Mouse (Mus musculus): ENCODE measurements around the gene Myh2. TPM values are rescaled to one million over a fixed set of nuclear protein-coding genes. Genes with fewer than 3 reads are reported as not detected.

Gene Myh2
- total RNA-seq (2012; rRNA removed): not detected in 2 replicates

GRCm38 (mm10) chr11:67170727-67171126, at the start of gene Myh2:
Gene Myh2 (plus strand): TSS chr11:67171027.
- Histone ChIP-seq H3K4me1 (ENCODE audit: control insufficient read depth in 2 of 2, insufficient read depth in 2 of 2, low read length in 2 of 2, poor library complexity in 1 of 2) (no peaks in the 10 kb centered on the region), H3K4me3 (ENCODE audit: insufficient read depth in 1 of 2, low read depth in 1 of 2, low read length in 2 of 2, poor library complexity in 1 of 2, severe bottlenecking in 1 of 2) (no peak within 1 kb of the TSS), H3K27ac (ENCODE audit: insufficient read depth, low read depth, low read length, poor library complexity, severe bottlenecking) (no peak within 1 kb of the TSS), H3K9me3 (ENCODE audit: control insufficient read depth, insufficient read depth, low read depth, low read length) (no peaks in the 10 kb centered on the region), H3K36me3 (ENCODE audit: control insufficient read depth, insufficient read depth, low read length, poor library complexity, severe bottlenecking) (no peaks in the 10 kb centered on the region), H3K9ac (ENCODE audit: insufficient read depth, low read depth, low read length, poor library complexity, severe bottlenecking) (no peak within 1 kb of the TSS)
- no peak for TF ChIP-seq HCFC1 (IDR thresholded peaks at IDR 0.05; ENCODE audit: borderline replicate concordance, insufficient read depth, low read length)
- TF ChIP-seq CHD2 (IDR thresholded peaks at IDR 0.05; ENCODE audit: low read depth, low read length): no peak
- no peak for TF ChIP-seq MAFK (IDR thresholded peaks at IDR 0.05; ENCODE audit: insufficient read depth, low read depth, low read length)
- TF ChIP-seq ZC3H11A (IDR thresholded peaks at IDR 0.05; ENCODE audit: borderline replicate concordance, low read depth, low read length): no peak
- TF ChIP-seq ZNF384 (IDR thresholded peaks at IDR 0.05; ENCODE audit: low read depth, low read length): no peak
- no peak for DNase-seq (ENCODE audit: low read depth, low spot score)
- in situ Hi-C loops (cut with MboI; ENCODE audit: low sequenced_read_pairs in 2 of 2, unreplicated experiment in 2 of 2): no loop called here

- Histone ChIP-seq H3K4me1 (ENCODE audit: control insufficient read depth in 2 of 2, insufficient read depth in 2 of 2, low read length in 2 of 2, poor library complexity in 1 of 2) (no peaks in the 10 kb centered on the region), H3K27ac (ENCODE audit: insufficient read depth, low read depth, low read length, poor library complexity, severe bottlenecking) (no peak overlapping the region), H3K9me3 (ENCODE audit: control insufficient read depth, insufficient read depth, low read depth, low read length) (no peaks in the 10 kb centered on the region), H3K4me3 (ENCODE audit: insufficient read depth in 1 of 2, low read depth in 1 of 2, low read length in 2 of 2, poor library complexity in 1 of 2, severe bottlenecking in 1 of 2) (no peak overlapping the region), H3K9ac (ENCODE audit: insufficient read depth, low read depth, low read length, poor library complexity, severe bottlenecking) (no peak overlapping the region), H3K36me3 (ENCODE audit: control insufficient read depth, insufficient read depth, low read length, poor library complexity, severe bottlenecking) (no peaks in the 10 kb centered on the region)
- no peak for TF ChIP-seq HCFC1 (IDR thresholded peaks at IDR 0.05; ENCODE audit: borderline replicate concordance, insufficient read depth, low read length)
- TF ChIP-seq ZNF384 (IDR thresholded peaks at IDR 0.05; ENCODE audit: low read depth, low read length): no peak
- in situ Hi-C loops (cut with MboI; ENCODE audit: low sequenced_read_pairs in 2 of 2, unreplicated experiment in 2 of 2): no loop called here
- DNase-seq (ENCODE audit: low read depth, low spot score): no peak
Observed at GRCm38 (mm10) chr11:67124943-67125342, 45.9 kb upstream of the Myh2 start.

DNA sequence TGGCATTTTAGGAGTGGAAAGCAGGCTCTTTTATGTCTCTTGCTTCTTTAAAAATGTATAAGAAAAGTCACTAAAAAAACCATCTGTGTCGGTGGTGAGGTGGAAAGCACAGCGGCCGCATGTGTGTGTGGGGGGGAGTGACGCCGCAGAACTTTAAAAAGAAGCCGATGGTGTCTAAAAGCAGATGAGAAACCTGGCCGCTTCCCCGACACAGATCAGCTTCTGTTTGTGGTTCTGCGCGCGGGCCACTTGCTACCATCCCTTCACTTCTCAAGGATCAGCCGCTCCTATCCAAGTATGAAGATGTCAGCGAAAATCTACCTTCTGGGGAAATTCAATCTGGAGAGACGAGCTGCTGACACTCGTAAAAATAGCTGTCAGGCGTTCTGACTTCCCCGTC, 45.5 kb upstream of the Myh2 start:
- no peak for DNase-seq (ENCODE audit: low read depth, low spot score)
- Histone ChIP-seq H3K4me1 (ENCODE audit: control insufficient read depth in 2 of 2, insufficient read depth in 2 of 2, low read length in 2 of 2, poor library complexity in 1 of 2) (no peaks in the 10 kb centered on the region), H3K9me3 (ENCODE audit: control insufficient read depth, insufficient read depth, low read depth, low read length) (no peaks in the 10 kb centered on the region), H3K9ac (ENCODE audit: insufficient read depth, low read depth, low read length, poor library complexity, severe bottlenecking) (no peak overlapping the region), H3K27ac (ENCODE audit: insufficient read depth, low read depth, low read length, poor library complexity, severe bottlenecking) (no peak overlapping the region), H3K4me3 (ENCODE audit: insufficient read depth in 1 of 2, low read depth in 1 of 2, low read length in 2 of 2, poor library complexity in 1 of 2, severe bottlenecking in 1 of 2) (no peak overlapping the region), H3K36me3 (ENCODE audit: control insufficient read depth, insufficient read depth, low read length, poor library complexity, severe bottlenecking) (no peaks in the 10 kb centered on the region)
- TF ChIP-seq MAFK (IDR thresholded peaks at IDR 0.05; ENCODE audit: insufficient read depth, low read depth, low read length): no peak
- TF ChIP-seq ZC3H11A (IDR thresholded peaks at IDR 0.05; ENCODE audit: borderline replicate concordance, low read depth, low read length): no peak
- no peak for TF ChIP-seq CHD2 (IDR thresholded peaks at IDR 0.05; ENCODE audit: low read depth, low read length)
- TF ChIP-seq ZNF384 (IDR thresholded peaks at IDR 0.05; ENCODE audit: low read depth, low read length): no peak
- TF ChIP-seq HCFC1 (IDR thresholded peaks at IDR 0.05; ENCODE audit: borderline replicate concordance, insufficient read depth, low read length): no peak
- in situ Hi-C loops (cut with MboI; ENCODE audit: low sequenced_read_pairs in 2 of 2, unreplicated experiment in 2 of 2): no loop called here

DNA sequence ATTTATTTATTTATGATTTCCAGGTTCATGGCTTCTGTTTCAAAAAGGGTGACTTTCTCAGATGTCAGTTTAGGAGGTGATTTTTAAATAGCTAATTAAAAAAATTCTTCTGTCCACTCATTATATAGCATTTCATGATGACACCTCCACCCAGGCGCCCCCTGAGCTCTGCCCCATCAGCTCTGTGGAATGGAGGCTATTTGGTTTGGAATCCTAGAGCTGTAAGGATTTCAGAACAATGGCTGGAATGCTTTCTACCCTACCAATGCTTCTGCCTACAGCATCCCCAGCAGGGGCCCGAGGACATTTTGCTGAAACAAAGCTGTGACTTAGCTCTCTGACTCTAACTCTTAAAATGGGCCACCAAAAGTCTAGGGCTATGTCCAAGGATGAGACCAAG, 37.3 kb upstream of the Myh2 start:
- in situ Hi-C loops (cut with MboI; ENCODE audit: low sequenced_read_pairs in 2 of 2, unreplicated experiment in 2 of 2): no loop called here
- H3K4me3 ChIP-seq (ENCODE audit: insufficient read depth in 1 of 2, low read depth in 1 of 2, low read length in 2 of 2, poor library complexity in 1 of 2, severe bottlenecking in 1 of 2): no peak overlapping the region
- DNase-seq (ENCODE audit: low read depth, low spot score): no peak
- no peaks in the 10 kb centered on the region; the same call in 1 of the 2 replicates for H3K9me3 ChIP-seq (ENCODE audit: control insufficient read depth, insufficient read depth, low read depth, low read length)
- TF ChIP-seq CHD2 (IDR thresholded peaks at IDR 0.05; ENCODE audit: low read depth, low read length) (no peak), HCFC1 (IDR thresholded peaks at IDR 0.05; ENCODE audit: borderline replicate concordance, insufficient read depth, low read length) (no peak), ZNF384 (IDR thresholded peaks at IDR 0.05; ENCODE audit: low read depth, low read length) (no peak), MAFK (IDR thresholded peaks at IDR 0.05; ENCODE audit: insufficient read depth, low read depth, low read length) (no peak), ZC3H11A (IDR thresholded peaks at IDR 0.05; ENCODE audit: borderline replicate concordance, low read depth, low read length) (no peak)
- no peaks in the 10 kb centered on the region for H3K36me3 ChIP-seq (ENCODE audit: control insufficient read depth, insufficient read depth, low read length, poor library complexity, severe bottlenecking)
- no peaks in the 10 kb centered on the region for H3K4me1 ChIP-seq (ENCODE audit: control insufficient read depth in 2 of 2, insufficient read depth in 2 of 2, low read length in 2 of 2, poor library complexity in 1 of 2)
- no peak overlapping the region for H3K9ac ChIP-seq (ENCODE audit: insufficient read depth, low read depth, low read length, poor library complexity, severe bottlenecking)
- no peak overlapping the region for H3K27ac ChIP-seq (ENCODE audit: insufficient read depth, low read depth, low read length, poor library complexity, severe bottlenecking)

- no peak for TF ChIP-seq ZC3H11A (IDR thresholded peaks at IDR 0.05; ENCODE audit: borderline replicate concordance, low read depth, low read length)
- no peak for TF ChIP-seq HCFC1 (IDR thresholded peaks at IDR 0.05; ENCODE audit: borderline replicate concordance, insufficient read depth, low read length)
- TF ChIP-seq CHD2 (IDR thresholded peaks at IDR 0.05; ENCODE audit: low read depth, low read length): no peak
- no peak for TF ChIP-seq ZNF384 (IDR thresholded peaks at IDR 0.05; ENCODE audit: low read depth, low read length)
- no peaks in the 10 kb centered on the region for H3K4me1 ChIP-seq (ENCODE audit: control insufficient read depth in 2 of 2, insufficient read depth in 2 of 2, low read length in 2 of 2, poor library complexity in 1 of 2)
- no peak for DNase-seq (ENCODE audit: low read depth, low spot score)
- in situ Hi-C loops (cut with MboI; ENCODE audit: low sequenced_read_pairs in 2 of 2, unreplicated experiment in 2 of 2): no loop called here
- H3K9me3 ChIP-seq (ENCODE audit: control insufficient read depth, insufficient read depth, low read depth, low read length): no peaks in the 10 kb centered on the region; the same call in 1 of the 2 replicates
- H3K36me3 ChIP-seq (ENCODE audit: control insufficient read depth, insufficient read depth, low read length, poor library complexity, severe bottlenecking): no peaks in the 10 kb centered on the region
- no peak overlapping the region for H3K4me3 ChIP-seq (ENCODE audit: insufficient read depth in 1 of 2, low read depth in 1 of 2, low read length in 2 of 2, poor library complexity in 1 of 2, severe bottlenecking in 1 of 2)
- H3K27ac ChIP-seq (ENCODE audit: insufficient read depth, low read depth, low read length, poor library complexity, severe bottlenecking): no peak overlapping the region
- H3K9ac ChIP-seq (ENCODE audit: insufficient read depth, low read depth, low read length, poor library complexity, severe bottlenecking): no peak overlapping the region
Observed at GRCm38 (mm10) chr11:67134654-67135053, 36.2 kb upstream of the Myh2 start.
